Mouse (Mus musculus): ENCODE results near the gene Olfr819. TPM values are rescaled to one million over a fixed set of nuclear protein-coding genes. Genes with fewer than 3 reads are reported as not detected.
"Not testable (repeated sequence)": the region's sequence is repeated elsewhere in the genome, so short reads cannot be mapped to it uniquely, and the experiment has no call there.

Gene Olfr819
- polyA plus RNA-seq (2015; fragmentation: Nextera tagmentation; extraction: Ambion mirVana): not detected in 2 replicates

GRCm38 (mm10) chr10:129967166-129967565 lies at the start of gene Olfr819:
Gene Olfr819, minus strand, starts transcription at chr10:129967266.
- ATAC-seq; H3K27ac ChIP-seq (ENCODE audit: low read length); H3K27me3 ChIP-seq (ENCODE audit: control insufficient read depth, insufficient read depth, low read depth, low read length); H3K36me3 ChIP-seq (ENCODE audit: control insufficient read depth, insufficient read depth, low read length); H3K9ac ChIP-seq (ENCODE audit: low read depth, low read length); H3K4me1 ChIP-seq (ENCODE audit: control insufficient read depth, insufficient read depth, low read length); H3K9me3 ChIP-seq (replicated peaks; ENCODE audit: control insufficient read depth, low read length, poor library complexity, severe bottlenecking); H3K4me3 ChIP-seq (ENCODE audit: low read depth, low read length); H3K4me2 ChIP-seq (ENCODE audit: low read length): not testable (repeated sequence)
- WGBS: 90% methylated on average over 2 of the region's 2 CpGs

GRCm38 (mm10) chr10:130012321-130012720 lies 45.3 kb upstream of the Olfr819 start, which contains the start of gene Olfr820:
Gene Olfr820, plus strand, starts transcription at chr10:130012621.
- no peaks in the 10 kb centered on the region for H3K4me1 ChIP-seq (ENCODE audit: control insufficient read depth, insufficient read depth, low read length)

DNA sequence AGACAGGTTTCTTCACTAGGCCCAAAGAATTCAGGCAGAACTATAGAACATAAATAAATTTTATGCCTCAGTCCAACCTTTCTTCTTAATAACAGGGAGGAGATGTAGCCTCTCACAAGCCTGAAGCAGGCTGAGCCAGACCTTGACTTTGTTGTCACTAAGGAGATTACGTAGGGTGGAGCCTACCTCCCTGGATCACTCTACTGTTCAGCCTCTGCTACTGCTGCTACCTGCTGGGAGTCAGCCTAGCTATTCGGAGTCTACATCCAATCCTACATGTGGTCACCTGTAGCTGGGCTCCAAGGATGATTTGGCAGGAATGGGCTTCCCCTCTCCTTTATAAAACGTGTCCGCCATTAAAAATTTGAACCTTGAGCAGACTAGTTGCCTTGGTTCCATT lies 38.3 kb upstream of the Olfr819 start:
- not testable (repeated sequence) for H3K4me3 ChIP-seq (ENCODE audit: low read depth, low read length); ATAC-seq; H3K4me1 ChIP-seq (ENCODE audit: control insufficient read depth, insufficient read depth, low read length); H3K27ac ChIP-seq (ENCODE audit: low read length); H3K9ac ChIP-seq (ENCODE audit: low read depth, low read length); H3K9me3 ChIP-seq (replicated peaks; ENCODE audit: control insufficient read depth, low read length, poor library complexity, severe bottlenecking); H3K36me3 ChIP-seq (ENCODE audit: control insufficient read depth, insufficient read depth, low read length); H3K27me3 ChIP-seq (ENCODE audit: control insufficient read depth, insufficient read depth, low read depth, low read length); H3K4me2 ChIP-seq (ENCODE audit: low read length)
- 83% methylated on average over 4 of the region's 4 CpGs for whole genome bisulfite sequencing

More at GRCm38 (mm10) chr10:130012321-130012720, 45.3 kb upstream of the Olfr819 start, which contains the start of gene Olfr820:
- Histone ChIP-seq H3K27ac (ENCODE audit: low read length) (no peak within 1 kb of the TSS), H3K9me3 (replicated peaks; ENCODE audit: control insufficient read depth, low read length, poor library complexity, severe bottlenecking) (no peaks in the 10 kb centered on the region), H3K36me3 (ENCODE audit: control insufficient read depth, insufficient read depth, low read length) (no peaks in the 10 kb centered on the region), H3K27me3 (ENCODE audit: control insufficient read depth, insufficient read depth, low read depth, low read length) (no peaks in the 10 kb centered on the region), H3K4me3 (ENCODE audit: low read depth, low read length) (no peak within 1 kb of the TSS), H3K9ac (ENCODE audit: low read depth, low read length) (no peak within 1 kb of the TSS), H3K4me2 (ENCODE audit: low read length) (no peak within 1 kb of the TSS)
- ATAC-seq: no peak

DNA sequence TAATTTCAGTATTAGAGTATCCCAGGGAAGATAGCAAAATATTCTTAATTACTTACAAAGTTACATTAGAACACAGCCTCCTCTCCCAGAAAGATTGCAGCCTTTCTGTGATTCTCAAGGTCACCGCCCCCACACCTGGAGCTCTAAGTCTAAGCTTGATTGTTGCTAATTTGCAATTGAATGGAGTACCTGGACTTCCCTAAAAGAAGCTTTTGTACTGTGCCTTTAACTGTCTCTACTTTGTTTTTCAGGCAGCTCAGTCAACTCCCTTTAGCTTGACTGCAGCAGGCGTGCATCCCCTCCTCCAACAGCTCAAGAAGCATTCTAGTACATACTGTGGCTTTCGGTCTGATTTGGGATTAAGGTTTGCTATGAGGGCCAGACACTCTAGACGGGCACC lies 37.0 kb upstream of the Olfr819 start:
- not testable (repeated sequence) for H3K27ac ChIP-seq (ENCODE audit: low read length); H3K4me1 ChIP-seq (ENCODE audit: control insufficient read depth, insufficient read depth, low read length); H3K9me3 ChIP-seq (replicated peaks; ENCODE audit: control insufficient read depth, low read length, poor library complexity, severe bottlenecking); H3K27me3 ChIP-seq (ENCODE audit: control insufficient read depth, insufficient read depth, low read depth, low read length); H3K4me2 ChIP-seq (ENCODE audit: low read length); ATAC-seq; H3K36me3 ChIP-seq (ENCODE audit: control insufficient read depth, insufficient read depth, low read length); H3K9ac ChIP-seq (ENCODE audit: low read depth, low read length); H3K4me3 ChIP-seq (ENCODE audit: low read depth, low read length)
- WGBS: 83% methylated on average over 4 of the region's 4 CpGs

- not testable (repeated sequence) for H3K36me3 ChIP-seq (ENCODE audit: control insufficient read depth, insufficient read depth, low read length); H3K27ac ChIP-seq (ENCODE audit: low read length); ATAC-seq; H3K4me2 ChIP-seq (ENCODE audit: low read length); H3K4me3 ChIP-seq (ENCODE audit: low read depth, low read length); H3K27me3 ChIP-seq (ENCODE audit: control insufficient read depth, insufficient read depth, low read depth, low read length); H3K9me3 ChIP-seq (replicated peaks; ENCODE audit: control insufficient read depth, low read length, poor library complexity, severe bottlenecking); H3K4me1 ChIP-seq (ENCODE audit: control insufficient read depth, insufficient read depth, low read length); H3K9ac ChIP-seq (ENCODE audit: low read depth, low read length)
- no CpG with 5 or more reads among the region's 1 CpGs for WGBS
These were observed 17.9 kb upstream of the Olfr819 start, which contains the start of gene Gm10310 for GRCm38 (mm10) chr10:129984962-129985361. Gene Gm10310, minus strand, starts transcription at chr10:129985062.

GRCm38 (mm10) chr10:129981867-129982266 lies 14.8 kb upstream of the Olfr819 start:
- not testable (repeated sequence) for ATAC-seq; H3K4me3 ChIP-seq (ENCODE audit: low read depth, low read length); H3K4me2 ChIP-seq (ENCODE audit: low read length); H3K9ac ChIP-seq (ENCODE audit: low read depth, low read length); H3K4me1 ChIP-seq (ENCODE audit: control insufficient read depth, insufficient read depth, low read length); H3K27ac ChIP-seq (ENCODE audit: low read length); H3K27me3 ChIP-seq (ENCODE audit: control insufficient read depth, insufficient read depth, low read depth, low read length); H3K9me3 ChIP-seq (replicated peaks; ENCODE audit: control insufficient read depth, low read length, poor library complexity, severe bottlenecking); H3K36me3 ChIP-seq (ENCODE audit: control insufficient read depth, insufficient read depth, low read length)
- WGBS: no CpG with 5 or more reads among the region's 3 CpGs

DNA sequence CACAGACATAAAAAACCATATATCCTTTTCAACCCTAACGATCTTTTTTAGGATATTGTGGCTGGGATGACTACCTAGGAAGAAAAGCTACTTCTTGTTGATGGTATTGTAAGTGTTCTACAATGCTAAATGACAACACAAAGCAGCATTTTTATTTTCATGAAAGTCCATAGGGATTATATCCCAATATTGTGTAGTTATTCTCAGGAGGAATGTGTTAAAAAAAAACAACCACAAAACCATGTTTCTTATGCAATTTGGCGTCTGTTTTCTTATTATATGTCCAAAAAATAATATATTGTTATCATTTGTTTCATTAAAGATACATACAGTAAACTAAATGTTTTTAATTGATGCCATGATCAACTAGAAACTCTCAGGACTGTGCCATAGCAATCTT lies 9.0 kb upstream of the Olfr819 start, which contains the start of gene Olfr247:
Olfr247 (minus strand) TSS at position 101 of the 400 bp plus-strand sequence.
- not testable (repeated sequence) for H3K4me2 ChIP-seq (ENCODE audit: low read length)
- WGBS: no CpG with 5 or more reads among the region's 2 CpGs

GRCm38 (mm10) chr10:129972994-129973393 lies 5.9 kb upstream of the Olfr819 start:
- not testable (repeated sequence) for H3K27me3 ChIP-seq (ENCODE audit: control insufficient read depth, insufficient read depth, low read depth, low read length); H3K9me3 ChIP-seq (replicated peaks; ENCODE audit: control insufficient read depth, low read length, poor library complexity, severe bottlenecking); H3K9ac ChIP-seq (ENCODE audit: low read depth, low read length); H3K4me1 ChIP-seq (ENCODE audit: control insufficient read depth, insufficient read depth, low read length); ATAC-seq; H3K4me2 ChIP-seq (ENCODE audit: low read length); H3K36me3 ChIP-seq (ENCODE audit: control insufficient read depth, insufficient read depth, low read length); H3K27ac ChIP-seq (ENCODE audit: low read length); H3K4me3 ChIP-seq (ENCODE audit: low read depth, low read length)
- WGBS: no CpG with 5 or more reads among the region's 3 CpGs

More for the DNA sequence above, 9.0 kb upstream of the Olfr819 start, which contains the start of gene Olfr247:
- not testable (repeated sequence) for H3K4me3 ChIP-seq (ENCODE audit: low read depth, low read length); ATAC-seq; H3K9ac ChIP-seq (ENCODE audit: low read depth, low read length); H3K27ac ChIP-seq (ENCODE audit: low read length); H3K9me3 ChIP-seq (replicated peaks; ENCODE audit: control insufficient read depth, low read length, poor library complexity, severe bottlenecking); H3K4me1 ChIP-seq (ENCODE audit: control insufficient read depth, insufficient read depth, low read length); H3K27me3 ChIP-seq (ENCODE audit: control insufficient read depth, insufficient read depth, low read depth, low read length); H3K36me3 ChIP-seq (ENCODE audit: control insufficient read depth, insufficient read depth, low read length)

DNA sequence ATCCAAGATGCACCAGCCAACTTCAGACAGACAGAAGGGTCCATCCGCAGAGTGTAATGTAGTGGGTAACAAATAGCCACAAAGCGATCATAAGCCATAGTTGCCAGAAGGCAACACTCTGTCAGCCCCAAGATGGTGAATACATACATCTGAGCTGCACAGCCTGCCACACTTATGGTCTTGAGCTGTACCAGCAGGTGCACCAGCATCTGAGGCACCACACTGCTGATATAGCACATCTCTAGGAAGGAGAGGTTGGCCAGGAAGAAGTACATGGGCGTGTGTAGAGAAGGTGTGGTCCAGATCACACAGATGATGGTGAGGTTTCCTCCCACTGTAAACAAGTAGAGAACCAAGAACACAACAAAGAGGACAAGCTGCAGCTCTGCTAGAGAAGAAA lies 834 bp downstream of the Olfr819 start:
- not testable (repeated sequence) for H3K4me1 ChIP-seq (ENCODE audit: control insufficient read depth, insufficient read depth, low read length); H3K9ac ChIP-seq (ENCODE audit: low read depth, low read length)

More for the DNA sequence above, 834 bp downstream of the Olfr819 start:
- H3K36me3 ChIP-seq (ENCODE audit: control insufficient read depth, insufficient read depth, low read length); ATAC-seq; H3K9me3 ChIP-seq (replicated peaks; ENCODE audit: control insufficient read depth, low read length, poor library complexity, severe bottlenecking); H3K27me3 ChIP-seq (ENCODE audit: control insufficient read depth, insufficient read depth, low read depth, low read length); H3K4me2 ChIP-seq (ENCODE audit: low read length); H3K27ac ChIP-seq (ENCODE audit: low read length); H3K4me3 ChIP-seq (ENCODE audit: low read depth, low read length): not testable (repeated sequence)
- WGBS: 100% methylated on average over 2 of the region's 3 CpGs

All from midbrain, embryonic 16.5 days (tissue).